Mouse (Mus musculus) MEL (cell line): ENCODE results near the gene S100a6. TPM values are rescaled to one million over a fixed set of nuclear protein-coding genes. Genes with fewer than 3 reads are reported as not detected.

Experiments used
- DNase-seq: peaks from one replicate; pipeline ENCODE4 v3.0.0; 2011; ENCODE audit warnings: low read depth, low spot score
- H3K27ac ChIP-seq: 2 replicates; pipeline ENCODE4 v1.5.1; 2012; ENCODE audit warnings: low read depth, mild to moderate bottlenecking, control low read depth, low read length, moderate library complexity; ENCODE audit not compliant: control insufficient read depth
- H3K27me3 ChIP-seq, 2 experiments: fragments of 150-350 bp in 1 of 2; sonication (generic) in 1 of 2; 2 replicates each; pipeline ENCODE4 v1.6.1; 2012; ENCODE audit warnings: low read length in 2 of 2, mild to moderate bottlenecking in 2 of 2, improper control_type of control experiment in 1 of 2, moderate library complexity in 1 of 2; ENCODE audit not compliant: insufficient read depth in 2 of 2, control insufficient read depth in 1 of 2
- H3K36me3 ChIP-seq, 2 experiments: 2 replicates each; pipeline ENCODE4 v1.6.1; 2012 to 2014; ENCODE audit warnings: low read length in 2 of 2, improper control_type of control experiment in 1 of 2, inconsistent platforms in 1 of 2, mild to moderate bottlenecking in 1 of 2; ENCODE audit not compliant: insufficient read depth in 2 of 2, control insufficient read depth in 1 of 2
- H3K4me1 ChIP-seq, 2 experiments: fragments of 150-350 bp in 1 of 2; sonication (generic) in 1 of 2; 2 replicates each; pipeline ENCODE4 v1.6.1; 2012; ENCODE audit warnings: low read length in 2 of 2, improper control_type of control experiment in 1 of 2, mild to moderate bottlenecking in 1 of 2; ENCODE audit not compliant: insufficient read depth in 2 of 2, control insufficient read depth in 1 of 2
- H3K4me3 ChIP-seq, 2 experiments: fragments of 150-350 bp in 1 of 2; sonication (generic) in 1 of 2; 2 replicates each; pipeline ENCODE4 v1.5.1; 2012; ENCODE audit warnings: low read depth in 2 of 2, low read length in 2 of 2, mild to moderate bottlenecking in 2 of 2, moderate library complexity in 2 of 2, control low read depth in 1 of 2, improper control_type of control experiment in 1 of 2; ENCODE audit not compliant: control insufficient read depth in 1 of 2, insufficient read depth in 1 of 2
- H3K79me2 ChIP-seq: 2 replicates; pipeline ENCODE4 v1.6.1; 2012; ENCODE audit warnings: mild to moderate bottlenecking, low read length, moderate library complexity; ENCODE audit not compliant: control insufficient read depth, poor library complexity, insufficient read depth
- H3K9ac ChIP-seq: 2 replicates; pipeline ENCODE4 v1.6.1; 2012; ENCODE audit warnings: low read depth, mild to moderate bottlenecking, control low read depth, low read length, moderate library complexity; ENCODE audit not compliant: control insufficient read depth, poor library complexity, severe bottlenecking
- H3K9me3 ChIP-seq: fragments of 150-350 bp; sonication (generic); replicated peaks from 2 replicates; pipeline ENCODE4 v1.6.1; 2012; ENCODE audit warnings: mild to moderate bottlenecking, low read length, improper control_type of control experiment, moderate library complexity; ENCODE audit not compliant: insufficient read depth
- CTCF ChIP-seq, 3 experiments: IDR thresholded peaks in 2 of 3; conservative IDR thresholded peaks in 1 of 3; 2 replicates each; pipeline ENCODE4 v1.5.1; 2011 to 2012; ENCODE audit warnings: low read length in 3 of 3, low read depth in 2 of 3, mild to moderate bottlenecking in 2 of 3, improper control_type of control experiment in 1 of 3, inconsistent platforms in 1 of 3, mixed read lengths in 1 of 3, moderate library complexity in 1 of 3; ENCODE audit not compliant: control insufficient read depth in 1 of 3, insufficient read depth in 1 of 3, poor library complexity in 1 of 3, severe bottlenecking in 1 of 3
- E2F4 ChIP-seq: IDR thresholded peaks from 2 replicates; pipeline ENCODE4 v1.6.1; 2011; ENCODE audit warnings: low read depth, low read length, improper control_type of control experiment, borderline replicate concordance
- ETS1 ChIP-seq: IDR thresholded peaks from 2 replicates; pipeline ENCODE4 v1.6.1; 2012; ENCODE audit warnings: low read depth, mild to moderate bottlenecking, inconsistent platforms, low read length, improper control_type of control experiment, moderate library complexity
- GABPA ChIP-seq: IDR thresholded peaks from 2 replicates; pipeline ENCODE4 v1.6.1; 2012; ENCODE audit warnings: low read depth, mild to moderate bottlenecking, inconsistent platforms, low read length, improper control_type of control experiment, moderate library complexity
- JUND ChIP-seq: IDR thresholded peaks from 2 replicates; pipeline ENCODE4 v1.6.1; 2011; ENCODE audit warnings: low read depth, mild to moderate bottlenecking, improper control_type of control experiment, low read length
- MAX ChIP-seq: IDR thresholded peaks from 2 replicates; pipeline ENCODE4 v1.6.1; 2011; ENCODE audit warnings: low read length, improper control_type of control experiment
- MEF2A ChIP-seq: IDR thresholded peaks from 2 replicates; pipeline ENCODE4 v1.6.1; 2014; ENCODE audit warnings: low read depth, mild to moderate bottlenecking, inconsistent platforms, low read length, improper control_type of control experiment; ENCODE audit not compliant: poor library complexity, insufficient replicate concordance, severe bottlenecking; ENCODE audit errors: extremely low read depth
- MYB ChIP-seq: IDR thresholded peaks from 2 replicates; pipeline ENCODE4 v1.6.1; 2011; ENCODE audit warnings: mild to moderate bottlenecking, low read depth, low read length, improper control_type of control experiment
- MYC ChIP-seq: IDR thresholded peaks from 2 replicates; pipeline ENCODE4 v1.6.1; 2011; ENCODE audit warnings: low read depth, mild to moderate bottlenecking, low read length, improper control_type of control experiment, moderate library complexity
- NELFE ChIP-seq: IDR thresholded peaks from 2 replicates; pipeline ENCODE4 v1.6.1; 2011; ENCODE audit warnings: low read depth, low read length, improper control_type of control experiment
- NRF1 ChIP-seq: IDR thresholded peaks from 2 replicates; pipeline ENCODE4 v1.6.1; 2014; ENCODE audit warnings: low read depth, mild to moderate bottlenecking, inconsistent platforms, low read length, improper control_type of control experiment, moderate library complexity; ENCODE audit not compliant: poor library complexity, insufficient read depth, severe bottlenecking
- POLR2AphosphoS2 ChIP-seq: IDR thresholded peaks from 2 replicates; pipeline ENCODE4 v1.6.1; 2011; ENCODE audit warnings: low read length, improper control_type of control experiment
- POLR2AphosphoS5 ChIP-seq: IDR thresholded peaks from 2 replicates; pipeline ENCODE4 v1.6.1; 2012; ENCODE audit warnings: low read depth, borderline replicate concordance, mild to moderate bottlenecking, inconsistent platforms, low read length, moderate library complexity, mixed read lengths
- SIN3A ChIP-seq: IDR thresholded peaks from 2 replicates; pipeline ENCODE4 v1.6.1; 2012; ENCODE audit warnings: low read length, improper control_type of control experiment, inconsistent platforms
- TAL1 ChIP-seq: IDR thresholded peaks from 2 replicates; pipeline ENCODE4 v1.6.1; 2012; ENCODE audit warnings: mild to moderate bottlenecking, inconsistent platforms, low read length, moderate library complexity, mixed read lengths
- TBP ChIP-seq: IDR thresholded peaks from 2 replicates; pipeline ENCODE4 v1.8.0; 2011; ENCODE audit warnings: low read depth, low read length, improper control_type of control experiment
- USF1 ChIP-seq: IDR thresholded peaks from 2 replicates; pipeline ENCODE4 v1.6.1; 2014; ENCODE audit warnings: low read depth, mild to moderate bottlenecking, inconsistent platforms, low read length, improper control_type of control experiment, moderate library complexity
- ZC3H11A ChIP-seq: IDR thresholded peaks from 2 replicates; pipeline ENCODE4 v1.6.1; 2012; ENCODE audit warnings: low read depth, mild to moderate bottlenecking, inconsistent platforms, low read length, improper control_type of control experiment
- ZKSCAN1 ChIP-seq: IDR thresholded peaks from 2 replicates; pipeline ENCODE4 v1.6.1; 2012; ENCODE audit warnings: low read depth, mild to moderate bottlenecking, inconsistent platforms, low read length, improper control_type of control experiment, moderate library complexity
- polyA plus RNA-seq, 2 experiments: library from polyadenylated mRNA; stranded (reverse) in 1 of 2; unstranded in 1 of 2; fragments of >175 nt in 1 of 2; fragments of >200 nt in 1 of 2; gene quantifications; 2 replicates each; pipeline versions ENCODE4 v1.2.1 to v1.2.4; 2012; ENCODE audit warnings: low replicate concordance in 2 of 2, low read depth in 1 of 2; ENCODE audit not compliant: insufficient read length in 2 of 2, insufficient read depth in 1 of 2, missing spikeins in 1 of 2
- total RNA-seq: library from RNA; depleted of rRNA; stranded (reverse); fragments of 300-350 nt; gene quantifications from 2 replicates; pipeline ENCODE4 v1.2.3, GENCODE M21; 2012

The S100a6 gene
- total and polyA plus RNA-seq, 3 experiments, result 0.85 to 4.7 TPM; not detected in 1

GRCm38 (mm10) chr3:90575320-90575719, 37.4 kb upstream of the S100a6 start:
- no peak for DNase-seq
- Histone ChIP-seq H3K27me3 (peaks cover 20 to 33% of the 10 kb centered on the region in 2 experiments), H3K27ac (no peak overlapping the region), H3K79me2 (no peaks in the 10 kb centered on the region), H3K4me1 (no peaks in the 10 kb centered on the region), H3K9ac (no peak overlapping the region)
- TF ChIP-seq NRF1 (no peak), JUND (no peak), ZC3H11A (no peak), TBP (no peak), MYC (no peak), USF1 (no peak), E2F4 (no peak), MEF2A (no peak)
- TF ChIP-seq, all 39 proteins: peak for 0
- no peaks in the 10 kb centered on the region for H3K36me3 ChIP-seq
- no peaks in the 10 kb centered on the region for H3K9me3 ChIP-seq
- H3K4me3 ChIP-seq, result no peak overlapping the region

- TF ChIP-seq CTCF (IDR thresholded peaks at IDR 0.05 in 2 of 3, conservative IDR thresholded peaks at IDR 0.05 in 1 of 3; ENCODE audit: control insufficient read depth in 1 of 3, insufficient read depth in 1 of 3, low read depth in 2 of 3, low read length in 3 of 3, poor library complexity in 1 of 3, severe bottlenecking in 1 of 3) (no peak), MAX (no peak), POLR2AphosphoS5 (no peak), ETS1 (no peak)
- DNase-seq, result no peak
- H3K9me3 ChIP-seq, result no peaks in the 10 kb centered on the region
- H3K27me3 ChIP-seq, result peaks cover 20 to 33% of the 10 kb centered on the region in 2 experiments
- H3K36me3 ChIP-seq, result no peaks in the 10 kb centered on the region
- no peak overlapping the region for H3K27ac ChIP-seq
- H3K4me1 ChIP-seq, result no peaks in the 10 kb centered on the region
- no peaks in the 10 kb centered on the region for H3K79me2 ChIP-seq
- no peak overlapping the region for H3K4me3 ChIP-seq
- no peak overlapping the region for H3K9ac ChIP-seq
These were observed 36.2 kb upstream of the S100a6 start for GRCm38 (mm10) chr3:90576351-90577001.

GRCm38 (mm10) chr3:90579433-90579832, 33.2 kb upstream of the S100a6 start:
- Histone ChIP-seq H3K4me1 (no peaks in the 10 kb centered on the region), H3K9me3 (no peaks in the 10 kb centered on the region), H3K27ac (no peak overlapping the region), H3K4me3 (no peak overlapping the region), H3K36me3 (no peaks in the 10 kb centered on the region), H3K79me2 (no peaks in the 10 kb centered on the region), H3K9ac (no peak overlapping the region), H3K27me3 (peaks cover 17 to 23% of the 10 kb centered on the region in 2 experiments)
- no peak for DNase-seq
- TF ChIP-seq JUND (no peak), MAX (no peak), NRF1 (no peak), ZKSCAN1 (no peak), SIN3A (no peak), NELFE (no peak), ETS1 (no peak), GABPA (no peak), USF1 (no peak), MYB (no peak), POLR2AphosphoS2 (no peak), TAL1 (no peak)
